Mouse (Mus musculus): Measurements from ENCODE around the gene Kcng3.

GRCm38 (mm10) chr17:83650932-83651682 lies 19.4 kb upstream of the Kcng3 start:
- no peak for TF ChIP-seq CTCF (IDR thresholded peaks at IDR 0.05; ENCODE audit: low read depth, low read length)
- TF ChIP-seq EP300 (IDR thresholded peaks at IDR 0.05; ENCODE audit: insufficient read depth, low read depth, low read length), result no peak
